Mouse (Mus musculus) thymus, adult 18-20 months (tissue): ENCODE measurements around the gene Hist1h2bl.
"Not testable (repeated sequence)": the region's sequence is repeated elsewhere in the genome, so short reads cannot be mapped to it uniquely, and the experiment has no call there.

Experiments used
- DNase-seq, 2 experiments: peaks; one replicate each; pipeline ENCODE4 v3.0.0; 2022; ENCODE audit warnings: mixed read lengths in 2 of 2

Gene Hist1h2bl

GRCm38 (mm10) chr13:21722373-21722925 lies 6.5 kb upstream of the Hist1h2bl start:
- no peak for DNase-seq

- DNase-seq: peak; percentile 55 to 71
Observed at GRCm38 (mm10) chr13:21721757-21722372, 5.9 kb upstream of the Hist1h2bl start, which contains the start of gene Hist1h2bm. Gene Hist1h2bm, plus strand, starts transcription at chr13:21722044.

DNA sequence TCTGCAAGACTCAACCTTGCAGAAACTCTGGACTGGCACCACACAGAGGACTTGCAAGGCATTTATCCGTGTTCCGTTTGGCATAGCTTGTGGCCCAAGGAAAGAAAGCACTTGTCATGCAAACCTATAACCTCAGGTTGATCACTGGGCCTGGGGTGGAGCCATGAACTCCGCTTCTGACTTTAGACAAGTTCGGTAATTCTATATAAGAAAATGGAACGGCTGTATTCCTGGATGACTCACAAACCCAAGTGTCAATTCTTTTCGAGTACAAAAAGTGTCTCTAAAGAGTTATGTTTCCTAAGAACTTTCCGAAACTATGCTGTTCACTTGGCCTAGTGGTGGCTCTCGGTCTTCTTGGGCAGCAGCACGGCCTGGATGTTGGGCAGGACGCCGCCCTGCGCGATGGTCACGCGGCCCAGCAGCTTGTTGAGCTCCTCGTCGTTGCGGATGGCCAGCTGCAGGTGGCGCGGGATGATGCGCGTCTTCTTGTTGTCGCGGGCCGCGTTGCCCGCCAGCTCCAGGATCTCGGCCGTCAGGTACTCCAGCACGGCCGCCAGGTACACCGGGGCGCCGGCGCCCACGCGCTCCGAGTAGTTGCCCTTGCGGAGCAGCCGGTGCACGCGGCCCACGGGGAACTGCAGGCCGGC lies 5.3 kb upstream of the Hist1h2bl start:
- not testable (repeated sequence) for DNase-seq

GRCm38 (mm10) chr13:21718381-21719080 lies 2.6 kb upstream of the Hist1h2bl start:
- no peak for DNase-seq

- peak; percentile 72 to 86 for DNase-seq
Observed at GRCm38 (mm10) chr13:21717397-21718357, 1.7 kb upstream of the Hist1h2bl start, which contains the start of gene Hist1h3h. Gene Hist1h3h, plus strand, starts transcription at chr13:21717659.

- not testable (repeated sequence) for DNase-seq
Observed at GRCm38 (mm10) chr13:21716540-21717391, 823 bp upstream of the Hist1h2bl start.

- DNase-seq: no peak
Observed at GRCm38 (mm10) chr13:21715131-21715863, 646 bp downstream of the Hist1h2bl start.

- DNase-seq: peak in 1 of 2 experiments; percentile 54
Observed at GRCm38 (mm10) chr13:21714725-21715124, 1.2 kb downstream of the Hist1h2bl start.

DNA sequence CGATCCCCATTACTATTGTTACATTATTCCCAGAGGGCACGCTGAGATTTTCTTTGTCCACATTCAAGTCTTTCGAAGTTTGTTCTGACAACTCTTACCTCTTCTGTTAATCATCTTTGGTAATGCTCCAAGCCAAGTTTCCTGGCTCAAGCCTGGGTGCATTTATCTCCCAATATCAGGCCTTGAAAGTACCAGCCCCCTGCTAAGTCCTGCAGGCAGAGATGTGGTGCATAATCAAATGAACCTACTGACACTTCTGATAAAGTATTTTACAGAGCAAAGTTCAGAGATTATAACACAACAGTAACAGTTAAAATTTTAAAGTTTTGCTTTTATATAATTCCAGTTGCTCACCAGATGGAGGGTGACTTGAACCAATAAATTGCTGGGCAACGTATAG lies 4.2 kb downstream of the Hist1h2bl start:
- no peak for DNase-seq

DNA sequence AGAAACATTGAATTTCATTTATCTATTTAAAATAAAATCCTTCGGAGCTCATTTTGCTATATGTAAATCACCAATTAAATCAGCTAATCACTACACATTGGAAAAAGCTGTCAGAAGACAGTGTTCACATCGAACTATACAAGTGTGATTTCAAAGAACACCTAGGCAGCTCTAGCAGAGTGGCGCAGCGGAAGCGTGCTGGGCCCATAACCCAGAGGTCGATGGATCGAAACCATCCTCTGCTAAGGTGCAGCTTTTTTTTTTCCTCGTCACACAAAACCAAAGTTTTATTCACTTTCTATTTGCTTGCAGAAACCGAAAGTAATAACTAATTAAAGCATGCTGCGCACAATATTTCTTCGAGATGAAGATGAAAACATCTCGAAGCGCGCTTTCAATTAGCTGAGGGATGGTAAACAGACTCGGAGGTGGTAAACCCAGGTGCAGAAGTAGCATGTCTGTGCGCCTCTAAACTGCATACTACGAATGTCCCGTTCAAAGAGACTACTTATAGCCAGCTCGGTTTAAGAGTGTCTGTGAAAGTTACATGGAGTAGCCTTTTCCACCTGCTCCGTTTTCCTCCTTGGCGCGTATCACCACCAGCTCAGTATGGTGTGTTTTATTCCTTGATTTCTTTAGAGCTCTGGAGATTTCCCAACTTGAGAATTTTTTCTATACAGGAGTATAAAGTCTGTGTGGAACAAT lies 5.0 kb downstream of the Hist1h2bl start:
- DNase-seq: peak; percentile 51 to 75

- peak; percentile 73 to 78 for DNase-seq
Observed at GRCm38 (mm10) chr13:21710031-21710711, 5.8 kb downstream of the Hist1h2bl start.

DNA sequence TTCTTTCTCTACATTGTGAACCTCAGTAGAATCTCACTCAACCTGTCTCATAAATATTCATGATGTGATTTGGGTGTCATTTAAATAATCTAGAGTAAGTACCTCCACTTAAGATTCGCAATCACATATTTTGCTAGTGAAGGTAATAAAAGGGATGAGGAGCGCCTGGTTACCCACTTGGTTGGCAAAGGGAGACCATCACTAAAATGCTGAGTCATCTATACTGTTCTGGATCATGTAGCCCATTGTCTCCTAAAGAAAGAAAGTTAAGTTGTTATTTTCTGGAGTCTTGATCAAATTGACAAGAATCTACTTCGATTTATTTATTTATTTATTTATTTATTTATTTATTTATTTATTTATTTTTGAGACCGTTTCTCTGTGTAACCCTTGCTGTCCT lies 9.3 kb downstream of the Hist1h2bl start:
- DNase-seq: no peak

GRCm38 (mm10) chr13:21697811-21698210 lies 18.1 kb downstream of the Hist1h2bl start, which contains the start of gene Olfr1359:
Gene Olfr1359, plus strand, starts transcription at chr13:21698111.
- no peak for DNase-seq

DNA sequence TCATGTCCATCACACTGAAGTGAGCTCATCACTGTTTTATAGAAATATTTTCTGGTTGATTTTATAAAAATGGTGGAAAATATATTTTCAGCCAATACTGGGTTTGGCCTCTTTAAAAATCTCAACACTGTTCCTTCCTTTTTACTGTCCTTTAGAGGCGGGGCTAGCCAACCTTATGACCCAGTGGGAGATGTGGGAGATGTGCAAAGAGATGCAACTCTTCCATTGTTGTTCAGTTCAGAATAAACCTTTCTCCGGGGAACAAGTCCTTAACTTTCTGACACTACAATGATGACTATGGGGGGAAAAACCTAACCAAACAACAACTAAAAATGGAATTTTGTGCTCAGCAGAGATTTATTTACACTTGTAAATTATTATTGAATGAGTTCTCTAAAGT lies 38.6 kb downstream of the Hist1h2bl start, which contains the start of gene Olfr1360:
Gene Olfr1360 (minus strand): TSS at position 101 of the 400 bp plus-strand sequence.
- no peak for DNase-seq
